Mouse (Mus musculus): ENCODE data around the gene Tbcc. TPM values are rescaled to one million over a fixed set of nuclear protein-coding genes. Genes with fewer than 3 reads are reported as not detected.

Gene Tbcc
- total and polyA plus RNA-seq, 2 experiments from 2014 or later, result 50.7 to 61.5 TPM

DNA sequence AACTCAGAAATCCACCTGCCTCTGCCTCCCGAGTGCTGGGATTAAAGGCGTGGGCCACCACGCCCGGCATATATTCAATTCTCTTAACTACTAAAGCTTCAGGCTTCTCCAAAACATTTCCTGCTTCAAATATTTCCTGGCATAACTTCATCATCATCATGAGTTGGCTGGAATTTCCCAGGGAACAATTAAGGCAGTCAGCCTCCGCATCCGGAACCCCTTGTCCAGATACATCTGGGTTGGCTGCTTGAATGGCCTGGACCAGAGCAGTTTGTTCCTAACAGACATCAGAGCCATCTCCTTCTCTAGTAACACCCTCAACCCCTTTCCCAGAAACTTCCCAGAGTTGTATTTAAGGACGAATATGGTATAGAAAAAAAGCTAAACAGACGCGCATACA, 4.9 kb downstream of the Tbcc start:
- H3K4me3 ChIP-seq (ENCODE audit: low read length), result no peak overlapping the region
- ATAC-seq (no peak), DNase-seq (ENCODE audit: low spot score) (no peak)
- no peaks in the 10 kb centered on the region for H3K9me3 ChIP-seq (ENCODE audit: low read length)
- H3K9ac ChIP-seq (replicated peaks; ENCODE audit: low read length), result no peak overlapping the region
- H3K27ac ChIP-seq, result no peak overlapping the region
- H3K36me3 ChIP-seq (ENCODE audit: insufficient read depth, low read length), result no peaks in the 10 kb centered on the region
- H3K4me1 ChIP-seq (ENCODE audit: insufficient read depth, low read length), result peaks cover 18% of the 10 kb centered on the region
- WGBS, result 94% methylated on average over 9 of the region's 9 CpGs
- no peak for TF ChIP-seq CTCF (IDR thresholded peaks at IDR 0.05; ENCODE audit: low read depth)
- H3K4me2 ChIP-seq (ENCODE audit: low read depth, low read length), result no peak overlapping the region
- H3K27me3 ChIP-seq (ENCODE audit: insufficient read depth, low read length), result no peaks in the 10 kb centered on the region

DNA sequence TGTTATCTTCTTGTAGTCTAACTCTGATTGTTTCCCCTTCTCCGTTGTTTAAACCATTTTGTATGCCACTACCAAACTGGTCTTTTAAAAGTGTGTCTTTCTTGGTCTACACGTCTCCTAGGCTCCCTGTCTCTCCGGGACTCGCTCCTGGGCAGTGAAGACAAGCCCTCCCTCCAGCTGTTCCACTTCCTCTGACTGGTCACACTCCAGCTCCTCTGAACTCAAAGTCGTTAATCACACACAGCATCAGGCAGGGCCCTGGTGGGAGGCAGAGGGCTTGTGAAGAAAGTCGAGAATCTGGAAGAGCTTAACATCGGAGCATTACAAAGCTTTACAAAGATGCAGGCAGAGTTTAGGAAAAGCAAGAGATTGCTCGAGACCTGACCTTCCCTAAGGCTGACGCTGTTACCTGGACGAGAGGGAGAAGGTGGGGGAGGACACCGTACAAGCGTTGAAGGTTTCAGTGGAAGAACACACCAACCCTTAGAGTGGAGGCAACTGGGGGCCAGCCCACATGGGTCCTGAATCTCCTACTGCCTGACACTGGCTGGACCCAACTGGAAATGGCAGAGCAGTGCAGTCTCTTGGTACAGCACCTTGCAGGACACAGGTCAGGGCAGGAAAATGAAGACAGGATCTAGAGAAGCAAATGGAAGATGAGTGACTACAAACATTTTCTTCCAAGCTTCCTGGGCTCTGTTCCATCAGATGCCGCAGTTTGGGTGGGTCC, 6.9 kb downstream of the Tbcc start:
- H3K9me3 ChIP-seq (ENCODE audit: low read length), result no peaks in the 10 kb centered on the region
- ATAC-seq (no peak), DNase-seq (ENCODE audit: low spot score) (no peak)
- no peak for TF ChIP-seq CTCF (IDR thresholded peaks at IDR 0.05; ENCODE audit: low read depth)
- H3K9ac ChIP-seq (replicated peaks; ENCODE audit: low read length), result no peak overlapping the region
- 44% methylated on average over 13 of the region's 13 CpGs for WGBS
- H3K4me1 ChIP-seq (ENCODE audit: insufficient read depth, low read length), result peaks cover 6% of the 10 kb centered on the region
- H3K27me3 ChIP-seq (ENCODE audit: insufficient read depth, low read length), result no peaks in the 10 kb centered on the region
- no peaks in the 10 kb centered on the region for H3K36me3 ChIP-seq (ENCODE audit: insufficient read depth, low read length)
- no peak overlapping the region for H3K4me2 ChIP-seq (ENCODE audit: low read depth, low read length)
- no peak overlapping the region for H3K27ac ChIP-seq
- H3K4me3 ChIP-seq (ENCODE audit: low read length), result no peak overlapping the region

DNA sequence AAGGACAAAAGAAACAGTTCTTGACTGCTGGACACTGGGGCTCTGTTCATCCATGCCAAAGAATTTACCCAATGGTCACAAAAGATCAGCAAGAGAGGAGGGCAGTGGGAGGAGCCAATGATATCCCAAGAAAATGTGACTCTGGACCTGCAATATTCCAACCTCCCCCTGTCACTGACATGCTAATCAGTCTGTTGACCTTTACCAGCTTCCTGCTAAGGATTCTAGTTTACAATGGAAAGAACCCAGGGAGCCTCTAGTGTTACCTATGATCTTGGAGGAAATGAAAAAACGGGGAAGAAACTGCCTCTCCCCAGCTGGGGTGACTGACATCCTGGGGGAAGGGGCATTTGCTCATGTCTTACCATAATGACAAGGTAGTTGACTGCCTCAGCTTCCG, 10.5 kb downstream of the Tbcc start:
- WGBS, result 57% methylated on average over 2 of the region's 2 CpGs
- Histone ChIP-seq H3K4me1 (ENCODE audit: insufficient read depth, low read length) (no peaks in the 10 kb centered on the region), H3K4me3 (ENCODE audit: low read length) (no peak overlapping the region), H3K27me3 (ENCODE audit: insufficient read depth, low read length) (no peaks in the 10 kb centered on the region), H3K36me3 (ENCODE audit: insufficient read depth, low read length) (no peaks in the 10 kb centered on the region), H3K27ac (no peak overlapping the region), H3K9me3 (ENCODE audit: low read length) (no peaks in the 10 kb centered on the region), H3K9ac (replicated peaks; ENCODE audit: low read length) (no peak overlapping the region), H3K4me2 (ENCODE audit: low read depth, low read length) (no peak overlapping the region)
- DNase-seq (ENCODE audit: low spot score) (no peak), ATAC-seq (no peak)
- TF ChIP-seq CTCF (IDR thresholded peaks at IDR 0.05; ENCODE audit: low read depth), result no peak

DNA sequence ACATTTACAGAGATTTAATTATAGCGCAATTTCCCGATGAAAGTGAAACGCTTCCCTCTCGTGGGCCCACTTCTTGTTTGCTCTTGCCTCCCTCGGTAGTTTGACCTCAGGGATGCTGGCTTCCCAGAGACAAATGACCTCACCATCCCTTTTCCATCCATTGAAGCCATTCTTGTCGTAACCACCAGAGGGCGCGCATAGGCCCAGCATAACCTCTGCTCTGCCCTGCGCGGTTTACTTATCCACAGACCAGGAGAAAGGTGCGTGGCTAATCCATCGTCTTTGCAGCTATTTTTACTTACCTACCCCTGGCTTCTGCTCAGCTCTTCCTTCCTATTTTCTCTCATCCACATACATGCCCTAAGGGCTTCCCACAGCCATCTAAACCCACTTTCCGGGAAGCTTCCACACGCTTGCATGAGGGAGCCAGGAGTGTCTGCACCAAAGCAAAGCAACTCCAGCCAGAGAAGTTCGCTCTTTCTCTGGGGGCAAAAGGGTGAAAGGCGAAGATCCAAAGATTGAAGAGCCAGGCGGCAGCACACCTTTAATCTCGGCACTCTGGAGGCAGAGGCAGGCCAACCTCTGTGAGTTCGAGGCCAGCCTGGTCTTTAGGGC, 13.5 kb downstream of the Tbcc start:
- Histone ChIP-seq H3K9me3 (ENCODE audit: low read length) (no peaks in the 10 kb centered on the region), H3K27me3 (ENCODE audit: insufficient read depth, low read length) (no peaks in the 10 kb centered on the region), H3K4me3 (ENCODE audit: low read length) (no peak overlapping the region), H3K9ac (replicated peaks; ENCODE audit: low read length) (no peak overlapping the region), H3K27ac (no peak overlapping the region), H3K4me1 (ENCODE audit: insufficient read depth, low read length) (no peaks in the 10 kb centered on the region), H3K36me3 (ENCODE audit: insufficient read depth, low read length) (no peaks in the 10 kb centered on the region), H3K4me2 (ENCODE audit: low read depth, low read length) (no peak overlapping the region)
- TF ChIP-seq CTCF (IDR thresholded peaks at IDR 0.05; ENCODE audit: low read depth), result peak; percentile 97
- ATAC-seq, result peak; percentile 87
- 22% methylated on average over 19 of the region's 19 CpGs for WGBS
- DNase-seq (ENCODE audit: low spot score), result peak; percentile 82

DNA sequence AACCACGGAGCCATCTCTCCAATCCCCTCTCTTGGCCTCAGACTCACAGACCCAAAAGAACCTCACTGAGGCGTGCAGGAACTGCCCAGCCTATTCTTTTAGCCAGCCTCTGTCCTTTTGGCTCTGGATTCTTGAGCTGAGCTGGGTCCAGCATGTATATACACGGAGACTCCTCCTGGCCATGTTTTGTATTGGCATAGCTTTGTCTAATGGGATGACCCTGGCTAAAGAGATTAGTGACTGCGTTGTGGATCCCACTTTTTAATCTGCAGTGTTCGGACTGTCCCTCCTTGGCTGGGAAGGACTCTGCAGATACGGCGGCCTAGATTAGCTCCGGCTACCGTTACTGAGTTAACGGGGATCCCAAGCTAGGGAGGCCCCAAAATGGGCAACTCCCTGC, 19.7 kb downstream of the Tbcc start, which contains the start of gene Prph2:
TSS of gene Prph2 (plus strand) at position 274 of the 400 bp plus-strand sequence.
- no peak within 1 kb of the TSS for H3K4me2 ChIP-seq (ENCODE audit: low read depth, low read length)
- no peak within 1 kb of the TSS for H3K27ac ChIP-seq
- DNase-seq (ENCODE audit: low spot score), result no peak
- H3K27me3 ChIP-seq (ENCODE audit: insufficient read depth, low read length), result no peaks in the 10 kb centered on the region
- no peak for TF ChIP-seq CTCF (IDR thresholded peaks at IDR 0.05; ENCODE audit: low read depth)
- ATAC-seq, result no peak
- no peak within 1 kb of the TSS for H3K4me3 ChIP-seq (ENCODE audit: low read length)
- H3K36me3 ChIP-seq (ENCODE audit: insufficient read depth, low read length), result no peaks in the 10 kb centered on the region
- H3K9ac ChIP-seq (replicated peaks; ENCODE audit: low read length), result no peak within 1 kb of the TSS
- 82% methylated on average over 10 of the region's 10 CpGs for WGBS
- H3K9me3 ChIP-seq (ENCODE audit: low read length), result no peaks in the 10 kb centered on the region
- H3K4me1 ChIP-seq (ENCODE audit: insufficient read depth, low read length), result no peaks in the 10 kb centered on the region

DNA sequence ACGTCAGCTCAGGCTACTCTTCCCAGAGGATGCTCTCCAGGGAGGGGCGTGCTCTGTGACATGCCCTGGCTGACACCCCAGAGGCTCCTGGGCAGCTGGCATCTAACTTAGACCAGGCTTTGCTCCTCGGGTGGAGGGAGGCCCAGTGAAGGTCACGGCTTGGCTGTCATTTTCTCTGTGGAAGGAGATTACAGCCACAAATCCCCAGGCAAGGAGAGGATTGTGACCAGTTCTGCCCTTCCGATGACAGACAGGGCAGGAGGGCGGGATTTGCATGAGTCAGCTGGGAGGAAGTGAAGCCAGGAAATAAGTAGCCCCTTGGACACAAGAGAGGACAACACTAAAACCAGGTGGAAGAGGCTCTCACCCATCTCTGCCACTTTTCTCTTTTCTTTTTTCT, 21.8 kb downstream of the Tbcc start:
- no peak overlapping the region for H3K27ac ChIP-seq
- no peak for DNase-seq (ENCODE audit: low spot score)
- H3K9ac ChIP-seq (replicated peaks; ENCODE audit: low read length), result no peak overlapping the region
- no peaks in the 10 kb centered on the region for H3K9me3 ChIP-seq (ENCODE audit: low read length)
- no peak overlapping the region for H3K4me3 ChIP-seq (ENCODE audit: low read length)
- peak; percentile 35; the same call in 1 of the 2 replicates for ATAC-seq
- 44% methylated on average over 6 of the region's 6 CpGs for WGBS
- no peak for TF ChIP-seq CTCF (IDR thresholded peaks at IDR 0.05; ENCODE audit: low read depth)
- H3K4me2 ChIP-seq (ENCODE audit: low read depth, low read length), result no peak overlapping the region
- H3K27me3 ChIP-seq (ENCODE audit: insufficient read depth, low read length), result no peaks in the 10 kb centered on the region
- no peaks in the 10 kb centered on the region for H3K4me1 ChIP-seq (ENCODE audit: insufficient read depth, low read length)
- H3K36me3 ChIP-seq (ENCODE audit: insufficient read depth, low read length), result no peaks in the 10 kb centered on the region

DNA sequence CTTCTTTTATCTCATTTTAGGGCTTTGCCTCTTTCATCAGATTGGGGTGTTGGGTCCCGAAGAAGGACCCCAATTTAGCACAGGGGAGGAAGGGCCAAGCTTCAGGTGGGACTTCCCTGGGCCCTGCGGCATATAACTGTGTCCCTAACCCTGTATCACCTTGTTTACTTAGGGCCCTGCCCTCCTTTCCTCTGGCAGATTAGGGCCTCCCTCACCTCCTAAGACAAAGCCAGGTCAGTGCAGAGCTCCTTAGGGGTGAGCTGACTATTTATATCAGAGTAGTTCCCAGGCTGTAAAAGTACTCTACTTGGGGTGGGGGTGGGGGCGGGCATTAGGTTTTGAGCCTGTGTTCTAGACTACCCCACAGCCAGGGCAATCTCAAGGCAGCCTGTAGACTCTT, 24.6 kb downstream of the Tbcc start:
- no peaks in the 10 kb centered on the region for H3K4me1 ChIP-seq (ENCODE audit: insufficient read depth, low read length)
- no peak for TF ChIP-seq CTCF (IDR thresholded peaks at IDR 0.05; ENCODE audit: low read depth)
- H3K27ac ChIP-seq, result no peak overlapping the region
- no peak overlapping the region for H3K9ac ChIP-seq (replicated peaks; ENCODE audit: low read length)
- DNase-seq (ENCODE audit: low spot score), result no peak
- H3K27me3 ChIP-seq (ENCODE audit: insufficient read depth, low read length), result no peaks in the 10 kb centered on the region
- H3K9me3 ChIP-seq (ENCODE audit: low read length), result no peaks in the 10 kb centered on the region
- 80% methylated on average over 3 of the region's 3 CpGs for WGBS
- no peak overlapping the region for H3K4me3 ChIP-seq (ENCODE audit: low read length)
- H3K36me3 ChIP-seq (ENCODE audit: insufficient read depth, low read length), result no peaks in the 10 kb centered on the region
- no peak for ATAC-seq
- no peak overlapping the region for H3K4me2 ChIP-seq (ENCODE audit: low read depth, low read length)
